Mouse (Mus musculus) natural killer cell, adult 2 months (primary cell): ENCODE results near the gene Fn1.

Experiments
- DNase-seq, 2 experiments: peaks; one replicate each; pipeline ENCODE4 v3.0.0; 2022; ENCODE audit warnings: low spot score in 2 of 2

Gene Fn1

GRCm38 (mm10) chr1:71650741-71651140 is 2.3 kb downstream of the Fn1 start:
- no peak for DNase-seq

GRCm38 (mm10) chr1:71648166-71648565 is 4.8 kb downstream of the Fn1 start:
- DNase-seq, result no peak

- no peak for DNase-seq
Observed at GRCm38 (mm10) chr1:71646774-71647173, 6.2 kb downstream of the Fn1 start.

DNA sequence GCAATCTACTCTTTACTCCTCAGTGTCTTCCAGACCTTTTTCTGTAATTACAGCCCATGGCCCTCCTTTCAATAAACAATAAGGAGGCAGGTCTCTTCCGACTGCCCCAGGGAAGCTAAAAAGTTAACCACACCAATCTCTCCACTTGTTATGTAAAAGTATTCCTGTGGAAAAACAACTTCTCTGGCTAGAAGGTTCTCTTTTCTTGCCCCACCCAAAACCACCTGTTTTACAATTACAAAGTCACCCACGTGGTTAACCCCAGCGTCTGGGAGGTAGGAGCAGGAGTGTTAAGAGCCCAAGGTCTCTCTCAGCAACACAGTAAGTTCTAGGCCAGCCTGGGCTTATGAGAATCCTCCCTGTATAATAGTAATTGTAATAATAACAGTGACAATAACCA is 7.0 kb downstream of the Fn1 start:
- no peak for DNase-seq

GRCm38 (mm10) chr1:71645466-71645865 is 7.5 kb downstream of the Fn1 start:
- no peak for DNase-seq

DNA sequence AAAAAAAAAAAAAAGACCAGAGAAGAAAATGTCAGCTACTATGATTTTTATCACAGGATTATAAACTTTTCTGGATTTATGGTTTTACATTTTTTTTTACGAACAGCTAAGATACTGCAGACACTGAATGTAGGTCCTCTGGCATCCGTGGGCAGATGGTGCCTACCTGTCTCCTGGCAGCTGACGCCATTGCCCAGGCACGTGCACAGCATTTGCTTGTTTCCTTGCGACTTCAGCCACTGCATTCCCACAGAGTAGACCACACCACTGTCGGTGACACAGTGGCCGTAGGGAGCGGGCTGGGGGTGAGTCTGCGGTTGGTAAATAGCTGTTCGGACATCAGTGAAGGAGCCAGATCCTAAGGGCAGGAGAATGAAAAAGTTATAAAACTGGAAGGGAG is 10.2 kb downstream of the Fn1 start:
- no peak for DNase-seq

DNA sequence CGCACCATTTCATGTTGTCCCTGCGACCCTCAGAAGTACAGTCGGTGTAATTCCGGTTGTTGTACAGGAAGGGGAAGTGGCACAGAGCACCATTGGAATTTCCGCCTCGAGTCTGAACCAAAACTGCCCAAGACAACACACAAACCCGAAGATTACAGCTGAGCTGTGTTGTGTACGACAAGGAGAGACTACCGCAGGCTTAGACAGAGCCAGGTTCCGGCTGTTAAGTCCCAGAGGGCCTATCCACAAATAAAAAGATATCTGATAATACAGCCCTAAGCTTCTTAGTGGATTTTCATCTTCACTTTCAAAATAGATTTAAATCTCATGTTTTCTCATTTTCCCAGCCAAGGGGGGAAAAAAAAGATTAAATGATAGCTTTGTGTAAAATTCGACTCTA is 11.8 kb downstream of the Fn1 start:
- DNase-seq, result no peak

GRCm38 (mm10) chr1:71640157-71640556 is 12.8 kb downstream of the Fn1 start:
- no peak for DNase-seq

DNA sequence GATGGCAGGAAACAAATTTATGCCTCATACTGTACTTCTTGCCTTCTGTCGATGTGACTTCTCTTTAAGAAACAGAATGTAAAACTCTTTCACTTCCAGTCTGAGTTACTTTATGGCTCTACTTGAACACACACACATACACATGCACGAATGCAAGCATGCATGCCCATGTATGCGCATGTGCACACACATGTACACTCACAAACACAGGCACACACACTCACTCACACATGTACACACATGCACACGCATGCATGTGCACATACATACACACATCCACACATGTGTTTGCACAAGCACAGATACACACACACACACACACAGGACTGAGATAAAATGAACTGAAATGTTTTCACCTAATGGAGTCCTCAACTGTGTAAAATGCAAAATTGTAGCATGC is 16.3 kb downstream of the Fn1 start:
- DNase-seq, result no peak

GRCm38 (mm10) chr1:71636116-71636515 is 16.9 kb downstream of the Fn1 start:
- no peak for DNase-seq

DNA sequence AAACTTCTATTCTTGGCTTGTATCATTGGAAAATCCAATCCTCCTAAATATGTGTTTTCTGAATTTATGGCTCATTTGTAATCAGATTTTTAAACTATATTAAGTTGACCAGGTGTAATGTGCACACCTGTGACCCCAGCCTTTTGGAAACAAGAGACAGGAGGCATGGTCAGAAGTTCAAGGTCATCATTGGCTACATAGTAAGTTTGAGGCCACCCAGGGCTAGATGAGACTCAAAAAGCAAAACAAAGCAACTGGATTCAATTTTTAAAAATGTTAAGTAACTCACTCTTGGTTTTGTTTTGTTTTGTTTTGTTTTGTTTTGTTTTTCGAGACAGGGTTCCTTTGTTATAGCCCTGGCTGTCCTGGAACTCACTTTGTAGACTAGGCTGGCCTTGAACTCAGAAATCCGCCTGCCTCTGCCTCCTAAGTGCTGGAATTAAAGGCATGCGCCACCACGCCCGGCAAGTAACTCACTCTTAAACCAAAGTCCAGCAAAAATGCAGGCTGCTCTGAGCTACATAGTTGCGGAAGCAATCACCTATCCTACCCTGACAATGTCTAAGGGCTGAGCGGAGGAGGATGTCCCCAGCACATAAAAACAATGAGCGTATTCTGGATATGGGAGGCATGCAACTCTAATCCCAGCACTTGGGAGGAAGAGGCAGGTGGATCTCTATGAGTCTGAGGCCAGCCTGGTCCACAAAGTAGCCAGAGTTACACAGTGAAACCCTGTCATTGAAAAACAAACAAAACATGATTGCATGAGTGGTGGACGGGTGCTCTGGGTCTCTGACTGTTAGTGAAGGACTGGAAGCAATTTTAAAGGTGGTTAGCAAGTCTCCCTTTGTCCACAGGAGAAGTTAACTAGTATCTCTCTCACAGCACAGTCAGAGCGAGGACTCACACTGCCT is 17.6 kb downstream of the Fn1 start:
- no peak for DNase-seq

DNA sequence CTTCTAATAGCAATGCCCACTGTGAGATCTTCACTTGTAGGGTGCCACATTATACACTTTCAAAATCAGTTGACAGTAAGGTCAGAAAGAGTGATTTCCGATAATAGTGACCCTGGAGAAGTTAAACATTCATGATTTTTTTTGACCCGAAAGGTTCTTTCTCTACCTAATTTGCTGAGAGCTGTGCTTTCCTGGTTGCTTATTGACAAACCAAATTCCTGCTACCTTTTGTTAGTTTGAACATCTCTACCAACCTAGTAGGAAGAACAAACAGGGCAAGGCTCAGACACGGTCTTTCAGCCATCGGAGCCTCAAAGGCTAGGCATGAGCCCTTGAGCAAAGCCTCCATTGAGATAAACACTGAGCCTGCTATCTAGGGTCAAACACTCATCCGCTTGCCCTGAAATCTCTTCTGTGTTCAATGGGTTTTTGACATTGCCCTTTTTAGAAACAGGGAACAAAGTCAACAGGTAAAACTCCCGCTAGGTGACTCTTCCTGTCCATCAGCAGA is 18.5 kb downstream of the Fn1 start:
- no peak for DNase-seq

GRCm38 (mm10) chr1:71632387-71632786 is 20.6 kb downstream of the Fn1 start:
- DNase-seq, result no peak

- no peak for DNase-seq
Observed at GRCm38 (mm10) chr1:71631811-71632210, 21.2 kb downstream of the Fn1 start.

- DNase-seq, result no peak
Observed at GRCm38 (mm10) chr1:71630243-71630642, 22.8 kb downstream of the Fn1 start.

- no peak for DNase-seq
Observed at GRCm38 (mm10) chr1:71623625-71624024, 29.4 kb downstream of the Fn1 start.

- no peak for DNase-seq
Observed at GRCm38 (mm10) chr1:71621526-71621925, 31.5 kb downstream of the Fn1 start.

- DNase-seq, result no peak
Observed at GRCm38 (mm10) chr1:71614545-71615246, 38.3 kb downstream of the Fn1 start.

GRCm38 (mm10) chr1:71612256-71612655 is 40.7 kb downstream of the Fn1 start:
- no peak for DNase-seq

- DNase-seq, result no peak
Observed at GRCm38 (mm10) chr1:71609916-71610315, 43.1 kb downstream of the Fn1 start.

DNA sequence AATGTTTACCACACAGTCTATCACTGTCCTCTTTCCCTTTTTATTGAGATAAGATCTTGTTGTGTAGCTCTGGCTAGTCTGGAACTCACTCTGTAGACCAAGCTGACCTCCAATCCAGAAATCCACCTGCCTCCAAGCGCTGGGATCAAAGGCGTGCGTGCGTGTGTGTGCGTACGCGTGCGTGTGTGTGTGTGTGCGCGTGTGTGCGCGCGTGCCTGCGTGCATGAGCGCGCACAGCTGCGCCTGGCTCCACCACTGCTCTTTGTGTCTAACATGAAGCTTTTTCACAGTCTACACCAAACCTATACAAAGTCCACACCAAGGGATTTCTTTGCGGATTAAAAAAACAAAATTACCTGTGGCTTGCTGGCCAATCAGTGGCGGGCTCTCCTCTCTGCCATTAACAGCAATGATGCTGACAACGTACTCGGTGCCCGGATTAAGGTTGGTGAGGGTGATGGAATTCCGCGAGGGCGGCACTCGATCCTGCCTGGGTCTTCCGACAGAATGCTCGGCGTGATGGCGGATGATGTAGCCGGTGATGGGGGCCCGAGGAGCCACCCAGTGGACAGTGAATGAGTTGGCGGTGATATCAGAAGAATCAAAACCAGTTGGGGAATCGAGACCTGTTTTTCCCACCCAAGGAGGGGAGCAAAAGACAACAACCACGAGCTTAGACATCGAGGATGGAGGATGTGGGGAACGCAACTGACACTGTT is 43.8 kb downstream of the Fn1 start:
- no peak for DNase-seq

GRCm38 (mm10) chr1:71606600-71607325 is 46.2 kb downstream of the Fn1 start:
- no peak for DNase-seq
